7 mouse cellular contexts compared by ENCODE assay signal in the genomic region with DNA sequence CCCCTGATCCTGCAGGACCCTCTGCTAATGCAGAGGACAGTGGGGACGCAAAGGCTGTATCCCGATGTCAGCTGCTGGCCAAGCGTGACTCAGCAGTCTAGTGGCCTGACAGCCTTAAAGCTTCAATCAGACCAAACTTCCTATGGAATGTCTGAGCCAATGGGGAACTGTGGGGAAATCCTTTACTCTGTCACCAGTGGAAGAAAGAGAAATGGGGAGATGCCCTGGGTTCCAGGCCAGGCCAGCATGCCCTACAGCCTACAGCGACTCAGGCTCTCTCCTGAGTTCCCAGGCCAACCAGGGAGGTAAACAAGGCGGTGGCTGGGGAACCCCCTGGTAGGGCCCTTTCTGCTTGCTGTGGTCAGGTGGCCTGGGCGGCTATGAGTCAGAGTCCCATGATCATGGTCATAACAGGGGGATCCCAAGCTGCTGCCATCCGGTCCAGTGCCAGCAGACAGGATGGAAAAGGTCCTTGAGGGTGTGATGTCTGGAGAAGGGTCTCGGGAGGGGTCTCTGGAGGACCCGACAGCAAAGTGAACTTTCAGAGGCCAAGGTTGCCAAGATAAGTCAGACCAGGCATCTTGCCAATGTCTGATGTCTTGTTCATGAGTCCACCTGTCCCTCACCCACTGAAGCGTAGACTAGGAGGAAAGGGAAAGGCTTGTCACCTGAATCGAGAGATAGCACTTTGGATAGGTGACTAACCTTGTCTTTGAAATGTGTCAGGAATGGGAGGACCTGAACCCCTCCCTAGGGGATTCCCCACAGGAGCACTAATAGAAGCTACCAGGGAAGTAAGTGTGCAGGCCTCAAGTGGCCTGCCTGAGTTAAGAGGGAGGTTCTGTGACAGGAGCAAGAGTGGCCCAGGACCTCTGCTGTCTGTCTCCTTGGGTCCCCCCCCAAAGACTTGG. TPM values are rescaled to one million over a fixed set of nuclear protein-coding genes. Genes with fewer than 3 reads are reported as not detected.
A peak's percentile ranks its signal among the peaks of the same experiment; 100 is the strongest.
DNase-seq lines count a peak whose midpoint lies in the region; ATAC-seq and TF ChIP-seq lines count a peak whose summit lies in the region.

No protein-coding gene starts in this region.

- H3K36me3 ChIP-seq in E14TG2a.4 (ENCODE audit: insufficient read depth, low read length), result peaks cover 11% of the 10 kb centered on the region
- no peaks in the 10 kb centered on the region; the same call in 1 of the 2 replicates for H3K36me3 ChIP-seq in heart, embryonic 14.5 days (ENCODE audit: control insufficient read depth, insufficient read depth, low read length)

- ATAC-seq in heart, embryonic 14.5 days (ENCODE audit: insufficient number of reproducible peaks, insufficient read depth, low FRiP score, low read depth), result peak; percentile 57

- peaks cover 83% of the 10 kb centered on the region for H3K4me1 ChIP-seq in E14TG2a.4 (replicated peaks; ENCODE audit: low read depth, low read length)
- H3K4me1 ChIP-seq in heart, embryonic 14.5 days (ENCODE audit: control insufficient read depth in 2 of 2, insufficient read depth in 2 of 2, low read length in 2 of 2), result peaks cover 33 to 45% of the 10 kb centered on the region in 2 experiments

- DNase-seq in A20 (ENCODE audit: low read depth, low spot score) (peak; percentile 59), liver (peak; percentile 55)
- DNase-seq in cerebellum, adult 9-10 months, result peak; percentile 76
- DNase-seq in ovary, postnatal 36 days (ENCODE audit: low spot score), result peak; percentile 79
- no peak for DNase-seq in thymus, postnatal 14 days

- no peaks in the 10 kb centered on the region for H3K9me3 ChIP-seq in E14TG2a.4 (ENCODE audit: low read length)
- H3K9me3 ChIP-seq in heart, embryonic 14.5 days (ENCODE audit: control insufficient read depth, low read length), result no peaks in the 10 kb centered on the region

- WGBS in heart, embryonic 14.5 days, result 13% methylated on average over 11 of the region's 11 CpGs

- no peak for TF ChIP-seq CTCF in E14TG2a.4 (conservative IDR thresholded peaks at IDR 0.05; ENCODE audit: low read length)

- H3K4me2 ChIP-seq in heart, embryonic 14.5 days (ENCODE audit: low read length), result peak overlapping the region; percentile 40

- peak overlapping the region; percentile 80 to 85 for H3K27ac ChIP-seq in heart, embryonic 14.5 days (replicated peaks in 1 of 2; ENCODE audit: control insufficient read depth in 1 of 2, insufficient read depth in 1 of 2, low read depth in 2 of 2, low read length in 2 of 2)

- H3K27me3 ChIP-seq in E14TG2a.4 (ENCODE audit: insufficient read depth, low read length), result no peaks in the 10 kb centered on the region
- H3K27me3 ChIP-seq in heart, embryonic 14.5 days (ENCODE audit: control insufficient read depth, insufficient read depth, low read length), result no peaks in the 10 kb centered on the region

- peak overlapping the region; percentile 32; the same call in 1 of the 2 replicates for H3K4me3 ChIP-seq in E14TG2a.4 (replicated peaks; ENCODE audit: low read length)
- H3K4me3 ChIP-seq in heart, embryonic 14.5 days (ENCODE audit: control insufficient read depth in 1 of 2, insufficient read depth in 1 of 2, low read depth in 1 of 2, low read length in 2 of 2), result no peak overlapping the region

- H3K9ac ChIP-seq in heart, embryonic 14.5 days (ENCODE audit: low read length), result peak overlapping the region; percentile 18; the same call in 1 of the 2 replicates

RNA-seq across cellular contexts. Expression of gene Mgat4b, which starts 2.4 kb away (rescaled TPM):
- polyA plus RNA-seq in heart, embryonic 14.5 days (2014; fragmentation: Nextera tagmentation; extraction: Ambion mirVana), result 32.9 and 37.6 TPM in 2 replicates

RNA-seq across cellular contexts. Expression of gene Sqstm1, which starts 2.5 kb away (rescaled TPM):
- 216 and 226 TPM in 2 replicates for polyA plus RNA-seq in heart, embryonic 14.5 days (2014; fragmentation: Nextera tagmentation; extraction: Ambion mirVana)

RNA-seq across cellular contexts. Expression of gene Ltc4s, which starts 25.3 kb away (rescaled TPM):
- polyA plus RNA-seq in heart, embryonic 14.5 days (2014; fragmentation: Nextera tagmentation; extraction: Ambion mirVana), result 1.8 and 1.9 TPM in 2 replicates

RNA-seq across cellular contexts. Expression of gene Mrnip, which starts 38.9 kb away (rescaled TPM):
- polyA plus RNA-seq in heart, embryonic 14.5 days (2014; fragmentation: Nextera tagmentation; extraction: Ambion mirVana), result 10.9 and 13.1 TPM in 2 replicates
